Mouse (Mus musculus) brain, embryonic 14.5 days (tissue): ENCODE data around the gene Ssmem1. TPM values are rescaled to one million over a fixed set of nuclear protein-coding genes. Genes with fewer than 3 reads are reported as not detected.

Experiments used
- DNase-seq: peaks from one replicate; pipeline ENCODE4 v3.0.0-alpha.2; 2011; ENCODE audit warnings: low read depth
- CTCF ChIP-seq: fragments of 200-500 bp; IDR thresholded peaks from 2 replicates; pipeline ENCODE4 v1.5.1; 2012; ENCODE audit warnings: inconsistent platforms, mild to moderate bottlenecking, moderate library complexity, borderline replicate concordance; ENCODE audit not compliant: insufficient read depth, insufficient read length; ENCODE audit errors: extremely low read depth
- POLR2A ChIP-seq: fragments of 200-500 bp; IDR thresholded peaks from 2 replicates; pipeline ENCODE4 v1.6.1; 2012; ENCODE audit warnings: mild to moderate bottlenecking, inconsistent platforms, borderline replicate concordance; ENCODE audit not compliant: poor library complexity, insufficient read depth, insufficient read length, severe bottlenecking; ENCODE audit errors: extremely low read depth
- polyA plus RNA-seq: library from polyadenylated mRNA; depleted of rRNA; stranded (reverse); fragments of >200 nt; gene quantifications from 2 replicates; pipeline ENCODE4 v1.2.3, GENCODE M21; 2012

The Ssmem1 gene
- polyA plus RNA-seq, 1 experiment, result 0.10 TPM

DNA sequence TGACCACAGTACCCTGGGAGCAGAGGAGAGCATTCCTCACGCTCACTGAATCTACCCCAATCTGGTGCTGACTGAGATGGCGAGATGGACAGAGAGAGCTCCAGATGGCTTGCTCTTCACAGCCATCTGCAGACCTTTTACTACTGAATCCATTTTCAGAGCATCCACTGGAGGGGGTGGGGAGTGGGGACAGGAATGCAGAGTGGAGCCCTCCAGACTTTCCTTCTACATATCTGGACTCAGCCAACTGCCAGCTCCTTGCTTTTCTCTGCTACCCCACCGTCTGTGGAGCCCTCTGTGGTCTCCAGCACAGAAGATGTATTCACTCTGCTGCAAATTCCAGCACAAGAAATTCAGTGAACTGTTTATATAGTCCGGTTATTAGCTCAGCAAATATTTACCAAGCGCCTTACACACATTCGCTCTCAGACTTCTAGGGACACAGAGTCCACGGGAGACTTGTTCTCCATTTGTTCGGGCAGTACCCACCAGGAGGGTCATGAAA is 32.4 kb upstream of the Ssmem1 start:
- peak; percentile 55 for DNase-seq
- TF ChIP-seq CTCF, result no peak

DNA sequence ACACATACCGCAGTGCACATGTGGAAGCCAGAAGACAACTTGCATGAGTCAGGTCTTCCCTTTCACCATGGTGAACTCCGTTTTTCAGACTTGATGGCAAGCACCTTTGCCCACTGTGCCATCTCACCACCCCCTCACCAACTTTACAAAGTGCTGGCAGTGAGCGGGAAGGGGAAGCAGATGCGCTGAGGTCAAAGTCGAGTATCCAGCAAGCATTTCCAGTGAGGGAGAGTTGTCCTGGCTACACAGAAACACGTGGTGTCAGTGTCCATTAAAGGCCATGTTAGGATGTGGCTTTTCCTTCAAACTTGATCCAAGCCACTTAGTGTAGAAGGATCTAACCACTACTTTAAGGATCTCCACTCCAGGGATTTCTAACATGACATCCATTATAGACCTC is 31.9 kb upstream of the Ssmem1 start:
- DNase-seq, result no peak
- TF ChIP-seq CTCF (no peak), POLR2A (no peak)

DNA sequence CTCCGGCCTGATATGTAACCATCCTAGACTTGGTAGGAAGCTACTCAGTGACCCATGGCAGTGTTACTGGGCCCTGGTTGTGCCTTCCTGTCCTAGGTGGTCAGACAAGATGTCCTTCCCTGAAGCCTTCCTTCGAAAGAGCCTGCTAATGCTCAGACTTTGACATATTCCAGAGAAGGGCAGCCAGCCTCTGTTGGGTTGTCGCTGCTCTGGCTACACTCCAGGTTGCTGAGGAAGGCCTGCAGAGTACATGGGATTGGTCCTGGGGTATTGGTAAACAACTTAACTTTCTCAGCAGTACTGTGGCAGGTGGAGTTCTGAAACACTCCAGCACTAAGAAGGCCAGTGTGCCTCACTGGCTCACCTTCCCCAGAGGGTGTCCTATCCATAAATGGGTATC is 30.2 kb upstream of the Ssmem1 start:
- TF ChIP-seq POLR2A, result no peak
- no peak for TF ChIP-seq CTCF
- DNase-seq, result no peak

DNA sequence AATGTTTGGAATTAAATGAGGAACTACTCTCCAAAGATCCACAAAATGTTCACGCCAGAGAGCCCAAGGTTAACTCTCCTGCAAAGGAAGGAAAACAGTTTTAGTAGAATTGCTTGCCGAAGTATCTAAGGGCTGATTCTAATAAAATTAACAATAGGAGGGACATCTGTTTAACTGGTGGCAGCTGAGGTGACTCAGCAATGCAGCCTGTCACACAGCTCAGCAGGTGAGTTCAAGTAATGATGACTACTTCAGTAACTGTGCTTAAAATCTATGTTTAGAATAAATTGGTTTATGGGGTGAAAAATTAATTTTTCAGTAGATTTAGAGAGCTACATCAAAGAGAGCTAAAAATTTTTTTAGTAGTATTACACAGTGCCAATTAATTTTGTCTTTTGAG is 26.7 kb upstream of the Ssmem1 start:
- no peak for DNase-seq
- no peak for TF ChIP-seq CTCF
- no peak for TF ChIP-seq POLR2A

DNA sequence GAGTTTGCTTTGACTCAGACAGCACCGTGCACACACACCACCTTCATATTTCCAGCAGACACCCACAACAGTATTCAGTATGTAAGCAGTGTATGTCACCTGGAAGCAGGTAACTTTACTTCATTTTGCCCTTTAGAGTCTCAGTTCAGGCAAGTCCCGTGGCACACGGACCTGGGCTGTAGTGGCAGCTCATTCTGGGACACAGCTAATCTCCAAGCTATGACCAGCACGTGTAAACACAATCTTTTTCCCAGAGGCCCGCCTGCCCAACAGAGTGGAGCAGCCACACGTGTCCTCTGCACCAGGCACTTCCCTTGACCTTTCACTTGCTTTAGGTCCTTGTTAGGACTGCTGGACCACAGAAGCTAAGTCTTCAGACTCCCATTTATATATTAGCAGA is 23.1 kb upstream of the Ssmem1 start:
- DNase-seq, result no peak
- TF ChIP-seq POLR2A, result no peak
- TF ChIP-seq CTCF, result no peak

DNA sequence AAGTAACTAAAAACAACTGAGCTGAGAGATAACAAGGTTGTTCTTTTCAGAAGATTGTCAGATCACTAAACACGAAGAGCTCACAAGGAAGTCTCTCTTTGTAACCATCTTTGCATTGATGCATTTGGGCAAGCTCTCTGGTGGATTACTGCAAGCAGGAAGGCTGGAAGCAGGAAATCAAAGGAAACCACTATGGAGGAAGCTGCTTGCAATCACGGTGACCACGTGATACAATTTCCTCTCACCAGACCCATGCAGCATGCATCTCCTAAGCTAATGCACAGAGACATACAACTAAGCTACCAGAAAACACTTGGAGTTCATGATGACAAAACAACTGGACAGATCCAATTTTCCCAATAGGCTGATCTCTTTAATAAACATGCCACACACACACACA is 10.6 kb upstream of the Ssmem1 start:
- TF ChIP-seq POLR2A, result no peak
- TF ChIP-seq CTCF, result no peak
- no peak for DNase-seq

DNA sequence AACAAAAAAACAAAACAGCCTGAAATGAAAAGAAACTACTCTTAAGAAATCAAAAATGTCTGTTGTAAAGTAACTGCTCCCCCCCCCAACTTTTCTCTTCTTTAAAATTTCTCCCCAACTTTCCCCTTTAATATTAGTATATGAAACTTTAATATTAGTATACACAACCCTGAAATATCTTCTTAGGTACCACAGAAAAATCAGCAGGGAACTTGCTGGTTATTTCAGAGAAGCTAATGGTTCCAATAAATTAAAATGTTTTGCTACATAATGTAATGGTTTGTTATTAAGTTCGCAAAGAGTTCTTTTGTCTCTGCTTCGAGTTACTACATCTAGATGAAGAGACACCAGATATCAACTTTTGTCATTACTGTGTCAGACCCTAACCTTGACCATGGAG is 825 bp upstream of the Ssmem1 start:
- DNase-seq, result no peak
- no peak for TF ChIP-seq POLR2A
- no peak for TF ChIP-seq CTCF

DNA sequence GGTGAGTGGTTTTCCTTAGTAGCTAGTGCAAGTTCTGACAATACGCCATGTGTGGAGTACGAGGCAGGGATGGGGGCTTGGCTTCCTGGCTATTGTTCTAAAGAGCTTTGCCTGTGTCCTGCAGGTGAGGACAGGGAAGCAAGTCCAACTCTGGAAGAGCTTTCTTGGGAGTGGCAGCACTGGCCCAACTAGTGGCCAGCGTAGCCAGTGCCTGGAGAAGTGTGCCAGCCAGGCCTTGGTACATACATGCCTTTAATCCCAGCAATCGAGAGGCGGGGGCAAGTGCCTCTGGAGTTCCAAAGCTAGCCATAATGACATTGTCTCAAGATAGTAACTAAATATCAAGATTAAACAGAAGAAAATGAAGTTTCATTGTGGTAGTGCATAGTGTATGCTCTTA is 642 bp downstream of the Ssmem1 start:
- TF ChIP-seq POLR2A (no peak), CTCF (no peak)
- DNase-seq, result no peak

DNA sequence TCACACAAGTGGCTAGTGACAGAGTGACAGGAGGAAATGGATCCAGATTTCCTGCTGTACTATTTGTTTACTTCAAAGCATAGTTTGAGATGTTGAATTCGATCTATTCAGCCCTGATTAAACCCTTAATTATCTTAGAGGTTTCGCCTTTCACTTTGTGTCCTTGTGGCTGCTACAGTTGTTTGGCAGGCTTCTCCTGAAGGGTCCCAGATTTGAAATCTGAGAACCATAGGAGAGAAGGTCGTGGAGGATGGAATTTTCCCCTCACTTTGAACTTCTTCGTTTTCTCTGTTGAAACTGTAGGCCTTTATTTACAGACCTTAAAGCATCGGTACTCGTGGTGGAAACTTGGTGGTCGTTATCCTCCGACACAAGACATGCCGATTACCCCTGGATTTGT is 4.6 kb downstream of the Ssmem1 start:
- TF ChIP-seq POLR2A (no peak), CTCF (no peak)
- DNase-seq, result no peak

DNA sequence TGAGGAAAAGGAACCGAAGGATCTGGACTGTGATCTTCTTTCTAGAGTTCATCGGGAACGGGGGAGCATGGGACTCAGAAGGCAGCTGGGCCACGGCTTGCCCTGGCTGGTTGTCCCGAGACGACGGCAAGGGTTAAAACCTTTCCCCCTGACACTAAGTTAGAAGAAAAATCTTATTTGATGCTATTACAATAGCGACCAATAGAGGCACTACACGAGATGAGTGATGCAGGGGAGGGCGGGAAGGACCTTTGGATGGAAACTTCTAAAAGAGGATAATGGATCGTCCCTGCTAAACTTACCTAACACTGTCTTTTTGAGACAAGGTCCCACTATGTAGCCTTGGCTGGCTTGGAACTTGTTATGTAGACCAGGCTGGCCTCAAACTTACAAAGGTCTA is 10.8 kb downstream of the Ssmem1 start:
- no peak for DNase-seq
- TF ChIP-seq CTCF, result no peak
- no peak for TF ChIP-seq POLR2A

DNA sequence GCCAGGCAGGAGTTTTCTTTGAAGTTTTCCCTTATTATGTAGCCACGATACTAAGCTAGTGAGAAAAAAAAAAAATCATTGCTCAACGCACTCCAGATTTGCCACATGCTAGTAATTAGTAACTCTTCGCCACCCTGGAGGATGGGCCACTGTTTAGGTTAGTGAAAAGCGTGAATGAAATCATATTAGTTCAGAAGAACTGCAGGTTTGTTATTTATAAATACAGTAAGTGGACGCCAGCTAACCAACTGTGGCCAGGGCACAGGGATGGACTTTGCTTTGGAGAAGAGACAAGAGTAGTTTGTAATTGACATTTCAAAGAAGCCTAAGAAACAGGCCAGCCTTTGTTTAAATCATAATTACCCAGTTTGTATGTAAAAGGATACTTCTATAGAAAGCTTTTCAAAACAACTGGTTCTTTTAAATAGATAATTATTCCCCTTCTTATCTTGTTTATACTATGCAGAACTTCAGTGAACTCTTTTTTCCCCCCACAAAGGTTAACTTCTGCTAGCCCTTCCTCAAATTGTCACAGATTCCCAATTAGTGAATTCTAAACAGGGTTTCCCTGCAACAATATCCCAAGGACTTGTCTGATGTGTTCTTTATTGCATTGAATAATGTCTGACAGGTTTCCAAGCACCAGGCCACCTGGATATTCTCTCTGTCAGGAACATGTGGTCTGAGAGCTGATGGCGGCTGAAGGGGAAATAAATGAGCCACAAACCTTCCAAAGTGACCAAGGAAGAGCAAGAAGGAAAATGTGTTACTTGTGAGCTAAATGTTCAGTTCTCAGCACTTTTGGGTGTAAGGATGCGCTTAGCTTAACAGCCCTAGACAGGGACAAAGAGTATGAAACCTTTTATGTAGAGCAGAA is 16.0 kb downstream of the Ssmem1 start:
- peak; percentile 63 for DNase-seq
- TF ChIP-seq CTCF (no peak), POLR2A (no peak)

DNA sequence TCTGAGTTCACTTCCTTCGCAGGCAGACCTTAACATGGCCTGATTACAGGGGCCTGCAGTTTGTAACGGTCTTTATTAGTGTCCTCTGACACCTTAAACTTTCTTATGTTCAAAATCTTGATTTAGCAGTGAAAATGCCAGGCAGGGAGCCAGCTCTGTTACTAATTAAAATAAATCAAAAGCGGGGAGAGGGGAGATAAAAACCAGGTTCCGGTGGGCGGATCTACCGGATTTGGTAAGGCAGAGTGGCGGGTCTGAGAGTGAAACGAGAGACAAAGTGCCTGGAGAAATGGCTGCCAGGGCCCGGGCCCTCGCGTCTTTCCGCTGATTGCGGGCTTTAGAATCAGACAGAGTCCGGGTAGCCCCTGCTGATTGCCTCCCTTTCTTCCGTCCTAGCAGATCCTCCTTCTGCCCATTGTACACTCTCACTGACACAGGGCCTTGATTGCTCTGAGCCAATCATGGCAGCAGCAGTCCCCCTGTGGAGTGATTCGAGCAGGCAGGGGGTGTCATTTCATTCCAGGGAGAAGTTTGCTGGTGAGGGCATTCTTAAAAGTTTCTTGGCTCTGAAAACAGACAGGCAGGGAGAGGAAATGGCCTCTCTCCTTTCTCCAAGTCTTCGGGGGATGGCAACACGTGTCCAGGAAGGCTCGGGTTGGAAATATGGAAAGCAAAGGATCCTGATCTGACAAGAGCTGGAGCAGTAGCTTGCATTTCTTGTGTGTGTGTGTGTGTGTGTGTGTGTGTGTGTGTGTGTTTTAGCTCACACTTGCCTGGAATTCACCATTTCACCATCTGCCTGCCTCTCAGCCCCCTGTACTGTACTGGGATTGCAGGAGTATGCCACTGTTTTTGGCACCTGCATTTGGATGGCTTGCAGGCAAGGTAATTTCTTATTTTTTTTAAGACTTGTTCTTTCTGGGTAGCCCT is 17.2 kb downstream of the Ssmem1 start:
- DNase-seq, result peak; percentile 84
- TF ChIP-seq CTCF (no peak), POLR2A (no peak)

DNA sequence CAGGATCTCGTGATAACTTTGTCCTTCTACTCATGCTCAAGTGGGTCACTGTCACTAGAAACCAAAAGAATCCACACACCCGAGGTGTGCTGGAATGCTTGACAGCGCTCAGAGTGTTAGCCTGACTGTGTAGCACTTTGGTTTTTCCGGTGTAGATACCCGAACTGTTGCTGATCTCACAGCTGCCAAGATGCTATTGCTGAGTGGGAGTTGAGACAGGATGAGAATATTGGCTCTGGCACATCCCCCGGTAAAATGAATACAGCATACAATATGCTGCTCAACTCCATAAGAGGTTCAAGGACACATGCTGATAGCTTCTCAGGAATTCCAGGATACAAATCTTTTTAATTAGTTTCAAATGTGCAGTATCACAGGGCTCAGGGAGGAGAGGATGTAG is 19.2 kb downstream of the Ssmem1 start:
- peak; percentile 26 for DNase-seq
- TF ChIP-seq POLR2A (no peak), CTCF (no peak)
